Mouse (Mus musculus) adrenal gland, postnatal 10 days (tissue): ENCODE results near the gene Necap1. TPM values are rescaled to one million over a fixed set of nuclear protein-coding genes. Genes with fewer than 3 reads are reported as not detected.

ENCODE experiments used
- DNase-seq: peaks from one replicate; pipeline ENCODE4 v3.0.0; 2021; ENCODE audit warnings: mixed read lengths
- microRNA-seq: library from miRNA; unstranded; fragments of <30 nt; microRNA quantifications from one replicate; pipeline ENCODE4 v1.2.0, GENCODE M21; 2021
- total RNA-seq, 2 experiments: library from RNA; stranded (reverse); gene quantifications; 2 replicates each; pipeline ENCODE4 v1.2.3; 2021

The Necap1 gene
- total RNA-seq, 2 experiments from 2014 or later, result 44.8 to 45.8 TPM

DNA sequence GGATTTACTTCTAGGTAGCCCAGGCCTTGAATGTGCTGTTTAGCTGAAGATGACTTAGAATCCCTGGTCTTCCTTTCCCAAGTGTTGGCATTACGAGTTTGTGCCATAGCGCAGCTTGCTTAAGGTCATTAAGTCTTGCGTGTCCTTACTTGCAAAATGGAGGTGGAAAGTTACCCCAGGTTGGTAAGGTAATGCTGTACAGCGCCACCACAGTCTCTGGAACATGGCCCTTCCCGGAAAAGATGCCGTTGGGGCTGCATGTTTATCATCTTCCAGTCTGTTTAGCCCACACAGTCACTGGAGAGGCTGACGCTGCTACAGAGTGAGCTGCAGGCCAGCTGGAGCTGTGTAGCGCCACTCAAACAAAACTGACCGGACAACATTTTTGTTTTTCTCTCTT is 9.3 kb downstream of the Necap1 start:
- no peak for DNase-seq

DNA sequence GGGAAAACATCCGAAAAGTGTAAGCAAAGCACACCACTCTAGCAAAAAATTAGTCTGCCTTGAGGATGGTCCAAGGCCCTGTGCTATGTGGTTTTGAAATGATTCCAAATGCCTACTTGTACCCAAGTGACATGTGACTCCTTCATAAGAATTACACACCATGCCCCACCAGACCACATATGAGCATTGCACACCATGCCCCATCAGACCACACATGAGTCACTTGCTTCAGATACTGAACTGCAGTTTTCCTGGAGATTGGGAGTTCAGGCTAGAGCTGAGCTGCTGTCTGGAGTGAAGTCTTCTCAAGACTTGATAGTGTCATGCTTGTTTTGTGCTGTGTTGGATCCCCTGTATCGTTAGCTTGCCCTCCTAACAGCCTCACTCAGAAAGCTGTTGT is 15.3 kb downstream of the Necap1 start:
- no peak for DNase-seq

DNA sequence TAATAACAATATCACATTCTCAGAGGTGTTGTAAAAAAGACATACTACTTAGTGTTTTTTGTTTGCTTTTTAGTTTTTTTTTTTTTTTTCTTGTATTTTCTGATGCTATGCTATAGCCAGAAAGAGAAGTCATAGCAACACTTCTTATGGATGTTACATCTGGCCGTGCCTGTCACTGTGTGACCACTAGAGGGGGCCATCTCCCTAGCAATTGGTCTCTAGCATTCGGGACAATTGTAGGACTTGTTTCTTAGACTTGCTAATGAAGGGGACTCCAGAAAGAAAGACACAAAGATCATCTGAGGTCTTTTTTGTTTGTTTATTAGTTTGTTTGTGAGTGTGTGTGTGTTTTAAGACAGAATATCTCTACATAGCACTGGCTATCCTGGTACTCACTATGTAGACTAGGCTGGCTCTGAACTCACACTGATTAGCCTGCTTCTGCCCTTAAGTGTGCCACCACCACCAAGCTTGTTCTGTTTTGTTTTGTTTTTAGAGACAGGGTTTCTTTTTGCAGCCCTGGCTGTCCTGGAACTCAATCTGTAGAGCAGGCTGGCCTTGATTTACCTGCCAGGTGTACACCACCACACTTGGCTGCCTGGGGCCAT is 18.3 kb downstream of the Necap1 start:
- DNase-seq, result peak; percentile 80

DNA sequence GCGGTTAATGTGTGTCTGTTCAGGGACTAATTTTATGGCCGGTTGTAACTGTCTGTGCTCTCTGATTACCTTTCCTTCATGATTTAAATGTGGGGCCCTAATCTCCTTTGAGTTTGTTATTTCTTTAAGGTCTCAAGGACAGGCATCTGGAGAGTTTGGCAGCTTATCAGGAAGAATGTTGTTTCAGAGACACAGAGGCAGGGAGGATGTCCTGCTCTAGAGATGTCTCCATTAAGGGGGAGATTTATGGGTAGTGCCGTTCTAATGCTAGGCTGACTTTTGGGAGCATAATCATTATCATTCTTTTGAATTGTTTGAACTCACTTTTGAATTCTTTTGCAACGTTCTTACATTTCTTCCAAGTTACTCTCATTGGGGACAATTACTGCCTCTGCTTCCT is 45.6 kb downstream of the Necap1 start:
- DNase-seq, result no peak

DNA sequence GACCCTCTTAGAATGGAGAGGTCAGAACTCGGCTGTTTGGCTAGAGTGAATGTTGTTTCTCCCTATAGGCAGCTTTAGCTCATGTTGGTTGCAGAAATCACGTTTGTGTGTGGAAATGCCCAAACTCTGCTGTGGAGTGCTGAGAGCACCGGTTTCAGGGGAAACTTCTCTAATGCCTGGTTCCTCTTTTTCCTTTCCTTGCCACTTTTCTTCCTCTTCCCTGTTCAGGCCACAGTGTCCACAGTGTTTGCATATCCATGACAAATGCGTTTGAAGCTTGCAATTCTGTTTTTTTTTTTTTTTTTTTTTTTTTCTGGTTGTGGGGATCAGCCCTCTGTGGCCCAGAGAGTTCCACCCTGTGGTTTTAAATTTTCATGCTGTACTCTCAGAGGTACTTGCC is 47.2 kb downstream of the Necap1 start, which contains the start of gene Clec4a1:
Gene Clec4a1, plus strand, starts transcription at position 398 of the 400 bp plus-strand sequence.
- DNase-seq, result no peak

DNA sequence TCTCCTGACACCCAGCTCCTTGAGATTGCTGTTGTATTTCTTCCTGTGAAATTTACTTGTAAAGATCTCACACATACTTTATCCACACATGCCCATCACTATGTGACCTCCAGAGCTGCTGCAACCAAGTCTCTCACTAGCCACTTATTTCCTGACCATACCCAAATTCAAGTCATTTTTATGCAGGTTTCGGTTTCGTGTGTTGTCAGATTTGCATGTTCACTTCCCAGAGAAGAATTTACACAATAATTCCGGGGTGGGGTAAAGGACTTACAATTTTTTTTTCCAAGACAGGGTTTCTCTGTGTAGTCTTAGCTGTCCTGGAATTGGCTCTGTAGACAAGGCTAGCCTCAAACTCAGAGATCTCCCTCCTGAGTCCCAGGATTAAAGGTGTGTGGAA is 60.6 kb downstream of the Necap1 start:
- no peak for DNase-seq

Small RNA genes within 50 kb of the gene (microRNA-seq; reads per million reads assigned to microRNA genes)
- not detected for gene Mir7231

Other genes starting within 250 kb of the Necap1 start
- gene Dppa3, start 248.1 kb upstream of the Necap1 start, total RNA-seq, result not detected
- not detected for gene Nanog, start 167.0 kb upstream of the Necap1 start, total RNA-seq
- gene Slc2a3, start 72.8 kb upstream of the Necap1 start, total RNA-seq, result 10 to 100 TPM; 10.1 to 12.9 TPM
- 10 to 100 TPM; 16.7 to 18.5 TPM for gene Foxj2, start 54.6 kb upstream of the Necap1 start, total RNA-seq
- 1 to 10 TPM; 1.7 to 2.2 TPM for gene C3ar1, start 18.3 kb upstream of the Necap1 start, total RNA-seq
- gene Clec4a1, start 47.4 kb downstream of the Necap1 start, total RNA-seq, result 1 to 10 TPM; 3.3 TPM
- gene Clec4a3, start 78.0 kb downstream of the Necap1 start, total RNA-seq, result 1 to 10 TPM; 2.4 to 4.2 TPM
- not detected for gene Clec4a4, start 115.9 kb downstream of the Necap1 start, total RNA-seq
- under 1 TPM in 1 of 2 experiments, not detected in 1; 0.97 TPM for gene Clec4b1, start 175.5 kb downstream of the Necap1 start, total RNA-seq
- 1 to 10 TPM; 2.3 to 5.2 TPM for gene Clec4a2, start 232.0 kb downstream of the Necap1 start, total RNA-seq